Mouse (Mus musculus) lung, postnatal 0 days (tissue): ENCODE results near the gene Leprot. TPM values are rescaled to one million over a fixed set of nuclear protein-coding genes. Genes with fewer than 3 reads are reported as not detected.

Experiments
- ATAC-seq: fragments of 200-750 bp; cut with Nextera tagmentation; 2 replicates; pipeline ENCODE4 v1.8.0; 2017; ENCODE audit warnings: moderate library complexity
- DNase-seq: peaks from one replicate; pipeline ENCODE4 v3.0.0-alpha.2; 2016; ENCODE audit warnings: low spot score
- H3K27ac ChIP-seq: fragments of 300-500 bp; sonication (generic); 2 replicates; pipeline ENCODE4 v1.5.1; 2014; ENCODE audit warnings: antibody characterized with exemption, mild to moderate bottlenecking, low read length, mixed read lengths
- H3K27me3 ChIP-seq: fragments of 300-500 bp; sonication (generic); replicated peaks from 2 replicates; pipeline ENCODE4 v1.6.1; 2014; ENCODE audit warnings: low read length, mixed read lengths; ENCODE audit not compliant: insufficient read depth
- H3K36me3 ChIP-seq: fragments of 300-500 bp; sonication (generic); 2 replicates; pipeline ENCODE4 v1.6.1; 2014; ENCODE audit warnings: low read length, mixed read lengths; ENCODE audit not compliant: insufficient read depth
- H3K4me1 ChIP-seq: fragments of 300-500 bp; sonication (generic); 2 replicates; pipeline ENCODE4 v1.6.1; 2014; ENCODE audit warnings: antibody characterized with exemption, low read depth, low read length, mixed read lengths; ENCODE audit not compliant: insufficient read depth
- H3K4me2 ChIP-seq: fragments of 300-500 bp; sonication (generic); replicated peaks from 2 replicates; pipeline ENCODE4 v1.6.1; 2014; ENCODE audit warnings: low read depth, mild to moderate bottlenecking, low read length, moderate library complexity, mixed read lengths
- H3K4me3 ChIP-seq: fragments of 300-500 bp; sonication (generic); 2 replicates; pipeline ENCODE4 v1.5.1; 2014; ENCODE audit warnings: low read depth, low read length
- H3K9ac ChIP-seq: fragments of 300-500 bp; sonication (generic); replicated peaks from 2 replicates; pipeline ENCODE4 v1.6.1; 2014; ENCODE audit warnings: low read depth, mild to moderate bottlenecking
- H3K9me3 ChIP-seq: fragments of 300-500 bp; sonication (generic); 2 replicates; pipeline ENCODE4 v1.6.1; 2016; ENCODE audit warnings: low read length, mixed read lengths
- CTCF ChIP-seq: IDR thresholded peaks from 2 replicates; pipeline ENCODE4 v1.5.1; 2016; ENCODE audit warnings: antibody characterized with exemption, mild to moderate bottlenecking
- EP300 ChIP-seq: IDR thresholded peaks from 2 replicates; pipeline ENCODE4 v1.6.1; 2016; ENCODE audit warnings: antibody characterized with exemption, mild to moderate bottlenecking, control low read depth
- WGBS: fragments of 180-500 bp; shearing (Covaris S2); extraction: QIAGEN DNeasy Blood & Tissue Kit; methylation state at CpG from one replicate; pipeline ENCODE4 v1.1.7; 2014; 5-methylcytosine and 5-hydroxymethylcytosine counted together
- polyA plus RNA-seq: library from polyadenylated mRNA; unstranded; fragments of >200 nt; fragmentation: Nextera tagmentation; extraction: Ambion mirVana; gene quantifications from 2 replicates; pipeline ENCODE4 v1.2.1, GENCODE M21; 2015

The Leprot gene
- polyA plus RNA-seq, 1 experiment from 2014 or later: 144 TPM

DNA sequence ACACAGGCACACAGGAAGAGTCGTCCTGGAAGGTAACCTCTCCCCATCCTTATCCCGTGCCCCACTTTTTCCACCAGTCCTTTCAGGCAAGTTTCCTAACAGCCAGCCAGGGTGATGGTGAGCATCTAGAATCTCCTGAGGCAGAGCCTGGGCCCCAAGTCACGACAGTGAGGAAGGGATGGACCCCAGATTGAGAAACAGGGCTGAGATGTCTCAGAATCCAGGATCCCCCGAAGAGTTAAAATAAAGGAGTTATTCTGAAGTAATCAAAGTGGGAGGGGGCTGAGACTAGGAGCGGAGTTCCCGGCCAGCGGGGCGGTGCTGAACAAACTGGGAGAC is 692 bp upstream of the Leprot start:
- peak; percentile 1 for ATAC-seq

DNA sequence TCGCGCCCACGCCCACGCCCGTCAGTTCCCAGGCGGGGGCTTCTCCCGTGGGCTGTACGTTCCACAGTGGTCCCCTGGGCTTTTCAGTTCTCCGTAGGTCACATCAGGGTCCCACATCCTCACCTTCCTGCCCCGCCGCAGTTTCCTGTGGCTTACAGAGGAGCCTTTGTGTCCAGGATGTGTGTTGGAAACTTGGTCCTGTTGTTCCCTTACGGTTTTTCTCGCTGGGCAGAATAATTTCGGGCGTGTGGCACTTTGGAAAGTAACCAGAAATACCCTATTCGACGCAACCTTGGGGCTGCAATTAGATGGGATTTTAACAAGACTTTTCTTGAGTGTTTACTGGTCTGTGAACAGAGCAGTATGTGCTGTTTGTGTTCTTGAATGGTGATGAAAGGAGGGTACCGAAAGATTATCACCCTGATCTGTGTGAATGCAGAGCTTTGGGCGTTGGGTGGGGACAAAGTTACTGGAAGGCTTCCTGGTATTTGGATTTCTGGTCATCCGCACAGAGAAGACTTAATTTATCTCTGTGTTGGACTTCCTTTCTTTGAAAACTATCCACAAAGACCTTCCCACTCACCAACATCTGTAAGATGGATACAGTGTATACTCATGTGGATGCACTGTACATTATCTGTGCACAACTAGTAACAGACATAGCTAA is 591 bp downstream of the Leprot start:
- ATAC-seq (no peak), DNase-seq (peak; percentile 39)
- Histone ChIP-seq H3K27me3 (no peaks in the 10 kb centered on the region), H3K4me2 (peak overlapping the region; percentile 60), H3K4me1 (peaks cover 9% of the 10 kb centered on the region; the same call in 1 of the 2 replicates), H3K27ac (peak overlapping the region; percentile 98), H3K9ac (peak overlapping the region; percentile 97), H3K4me3 (peak overlapping the region; percentile 94), H3K9me3 (no peaks in the 10 kb centered on the region), H3K36me3 (no peaks in the 10 kb centered on the region)
- WGBS: 1% methylated on average over 19 of the region's 20 CpGs
- TF ChIP-seq EP300 (no peak; the same call in 1 of the 2 replicates), CTCF (no peak)

More for the DNA sequence above, 692 bp upstream of the Leprot start:
- no peak for DNase-seq
- TF ChIP-seq EP300 (no peak), CTCF (no peak)
- Histone ChIP-seq H3K4me3 (peak overlapping the region; percentile 94), H3K4me2 (peak overlapping the region; percentile 61), H3K9me3 (no peaks in the 10 kb centered on the region), H3K4me1 (peaks cover 9% of the 10 kb centered on the region; the same call in 1 of the 2 replicates), H3K36me3 (no peaks in the 10 kb centered on the region), H3K9ac (0 out of 2 replicates have a peak overlapping the region, but pooled peaks have one; percentile 13), H3K27ac (peak overlapping the region; percentile 71), H3K27me3 (no peaks in the 10 kb centered on the region)
- WGBS: under 1% methylated on average over 8 of the region's 8 CpGs

DNA sequence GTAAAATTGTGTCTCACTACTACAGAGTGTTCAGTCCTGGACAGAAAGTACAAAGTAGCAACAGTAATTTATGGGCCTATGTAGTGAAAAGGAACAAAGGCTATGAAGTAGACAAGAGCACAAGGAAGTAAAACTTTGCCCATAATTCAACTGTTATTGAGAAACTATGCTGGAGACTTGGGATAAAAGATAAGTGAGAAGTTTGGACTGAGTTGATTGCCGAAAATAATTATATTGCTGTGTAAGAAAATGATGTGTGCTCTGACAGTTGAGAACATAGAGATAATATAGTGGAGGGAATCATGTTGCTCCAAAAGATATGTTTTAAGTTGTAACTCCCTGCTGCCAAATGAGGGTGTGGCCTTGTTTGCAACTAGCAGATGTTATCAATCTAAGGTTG is 1.2 kb downstream of the Leprot start:
- DNase-seq (peak; percentile 62), ATAC-seq (no peak)
- Histone ChIP-seq H3K9ac (0 out of 2 replicates have a peak overlapping the region, but pooled peaks have one; percentile 97), H3K27ac (peak overlapping the region; percentile 98; the same call in 1 of the 2 replicates), H3K27me3 (no peaks in the 10 kb centered on the region), H3K36me3 (no peaks in the 10 kb centered on the region), H3K9me3 (no peaks in the 10 kb centered on the region), H3K4me1 (peaks cover 9% of the 10 kb centered on the region; the same call in 1 of the 2 replicates), H3K4me3 (peak overlapping the region; percentile 94), H3K4me2 (peak overlapping the region; percentile 60)
- TF ChIP-seq CTCF: no peak
- TF ChIP-seq EP300: peak; percentile 32; the same call in 1 of the 2 replicates
- WGBS: 53% methylated on average over 1 of the region's 1 CpGs

DNA sequence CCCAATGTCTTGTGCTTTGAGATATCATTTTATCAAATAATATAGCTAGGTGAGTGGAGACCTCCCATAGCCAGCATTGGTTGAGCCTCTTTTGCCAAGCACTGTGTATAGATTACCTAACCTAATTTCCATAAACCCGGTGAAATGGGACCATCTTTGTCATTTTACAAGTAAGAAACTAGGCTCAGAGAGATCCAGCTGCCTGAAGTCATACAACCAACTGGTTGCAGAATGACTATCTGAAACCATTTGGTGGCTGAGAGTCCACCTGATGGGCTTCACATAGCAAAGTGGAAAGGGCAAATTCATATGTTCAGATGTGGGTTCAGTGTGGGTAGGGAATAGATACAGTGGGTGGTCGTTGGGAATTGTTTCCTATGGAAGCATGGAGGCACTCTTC is 3.4 kb downstream of the Leprot start:
- WGBS: 84% methylated on average over 2 of the region's 2 CpGs
- H3K27me3 ChIP-seq: no peaks in the 10 kb centered on the region
- no peak for TF ChIP-seq CTCF
- no peak for TF ChIP-seq EP300
- no peaks in the 10 kb centered on the region for H3K9me3 ChIP-seq
- no peak for DNase-seq
- H3K27ac ChIP-seq: no peak overlapping the region
- no peak overlapping the region for H3K4me2 ChIP-seq
- H3K4me3 ChIP-seq: no peak overlapping the region
- peaks cover 9% of the 10 kb centered on the region; the same call in 1 of the 2 replicates for H3K4me1 ChIP-seq
- 0 out of 2 replicates have a peak, but pooled peaks cover 7% of the 10 kb centered on the region for H3K36me3 ChIP-seq
- H3K9ac ChIP-seq: no peak overlapping the region
- ATAC-seq: no peak

DNA sequence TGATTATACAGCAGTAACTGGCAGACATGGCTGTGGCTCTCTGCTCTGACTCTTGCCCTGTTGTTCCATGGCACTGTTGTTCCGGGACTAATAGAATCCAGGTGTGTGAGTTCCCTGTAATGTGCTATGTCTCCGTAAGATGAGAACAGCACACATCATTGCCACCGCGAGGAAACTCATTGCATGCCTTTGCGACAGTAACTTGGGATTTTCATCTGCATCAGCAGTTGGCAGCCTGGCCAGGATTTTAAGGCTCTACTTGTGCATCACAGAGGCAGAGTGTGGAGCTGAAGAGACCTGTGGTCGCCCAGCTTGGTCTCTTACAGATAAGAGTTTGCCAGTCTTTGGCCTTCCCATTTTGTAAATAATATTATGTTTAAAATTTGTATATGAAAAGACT is 6.7 kb downstream of the Leprot start:
- ATAC-seq (no peak), DNase-seq (no peak)
- H3K27me3 ChIP-seq: no peaks in the 10 kb centered on the region

DNA sequence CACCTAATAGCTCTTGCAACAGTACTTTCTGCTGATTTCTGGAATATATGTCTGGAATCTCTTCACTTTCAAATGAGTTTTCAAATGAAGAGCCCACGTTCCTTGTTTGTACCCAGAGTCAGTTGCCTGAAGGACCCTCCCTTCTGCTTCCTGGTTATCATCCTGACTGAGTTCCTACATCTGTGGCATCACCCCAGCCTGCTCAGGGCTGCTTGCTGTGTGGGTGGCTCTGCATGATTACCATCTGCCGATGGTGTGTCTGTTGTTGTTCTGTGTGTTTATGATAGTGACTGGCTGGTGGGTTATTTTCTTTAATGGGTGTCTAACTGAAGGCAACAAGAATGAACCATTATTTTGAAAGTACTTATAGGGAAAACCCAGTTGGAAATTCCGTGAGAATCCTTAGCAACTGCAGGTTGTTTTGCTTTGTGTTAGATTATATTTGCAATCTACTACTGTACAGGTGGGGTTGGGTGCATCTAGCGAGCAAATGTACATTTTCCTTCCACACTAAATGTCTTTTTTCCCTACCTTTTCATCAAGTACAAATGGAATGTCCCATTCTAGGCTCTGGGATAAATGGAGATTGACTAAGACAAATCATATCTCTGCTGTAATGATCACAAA is 7.4 kb downstream of the Leprot start:
- WGBS: 75% methylated on average over 4 of the region's 4 CpGs
- Histone ChIP-seq H3K4me2 (no peak overlapping the region), H3K4me1 (no peaks in the 10 kb centered on the region), H3K4me3 (no peak overlapping the region), H3K27me3 (no peaks in the 10 kb centered on the region), H3K9ac (no peak overlapping the region), H3K36me3 (peaks cover 16% of the 10 kb centered on the region; the same call in 1 of the 2 replicates), H3K9me3 (no peaks in the 10 kb centered on the region), H3K27ac (no peak overlapping the region)
- no peak for TF ChIP-seq CTCF
- TF ChIP-seq EP300: no peak
- no peak for DNase-seq
- ATAC-seq: no peak

More for the DNA sequence above, 6.7 kb downstream of the Leprot start:
- no peak overlapping the region for H3K4me2 ChIP-seq
- H3K4me1 ChIP-seq: peaks cover 5% of the 10 kb centered on the region; the same call in 1 of the 2 replicates
- no peak for TF ChIP-seq EP300
- no peak for TF ChIP-seq CTCF
- H3K36me3 ChIP-seq: peaks cover 11% of the 10 kb centered on the region; the same call in 1 of the 2 replicates
- 84% methylated on average over 6 of the region's 6 CpGs for WGBS
- H3K9me3 ChIP-seq: no peaks in the 10 kb centered on the region
- H3K4me3 ChIP-seq: no peak overlapping the region
- H3K9ac ChIP-seq: no peak overlapping the region
- H3K27ac ChIP-seq: no peak overlapping the region
